Mouse (Mus musculus): ENCODE results near the gene Olfr1364.
A peak's percentile ranks its signal among the peaks of the same experiment; 100 is the strongest.

Gene Olfr1364

DNA sequence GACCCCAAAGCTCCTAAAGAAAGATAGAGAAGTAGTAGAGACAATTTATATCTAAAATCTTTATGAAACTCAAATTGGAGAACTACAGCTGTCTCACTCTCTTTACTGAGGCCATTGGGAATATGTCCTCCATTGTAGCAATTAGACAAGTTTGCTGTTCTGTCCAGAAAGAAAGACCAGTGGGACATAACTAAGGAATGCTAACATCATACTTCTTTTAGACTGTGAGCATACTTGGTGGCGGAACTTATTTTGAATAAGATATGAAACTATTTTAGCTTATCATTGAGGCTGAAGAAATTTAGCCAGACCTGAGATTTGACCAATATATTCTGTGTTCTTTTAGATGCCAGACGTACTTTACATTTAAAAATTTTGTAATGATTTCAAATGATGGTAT is at the start of gene Olfr1364:
TSS of gene Olfr1364 (minus strand) at position 101 of the 400 bp plus-strand sequence.
- no peak for DNase-seq (ENCODE audit: low spot score in 2 of 2)

DNA sequence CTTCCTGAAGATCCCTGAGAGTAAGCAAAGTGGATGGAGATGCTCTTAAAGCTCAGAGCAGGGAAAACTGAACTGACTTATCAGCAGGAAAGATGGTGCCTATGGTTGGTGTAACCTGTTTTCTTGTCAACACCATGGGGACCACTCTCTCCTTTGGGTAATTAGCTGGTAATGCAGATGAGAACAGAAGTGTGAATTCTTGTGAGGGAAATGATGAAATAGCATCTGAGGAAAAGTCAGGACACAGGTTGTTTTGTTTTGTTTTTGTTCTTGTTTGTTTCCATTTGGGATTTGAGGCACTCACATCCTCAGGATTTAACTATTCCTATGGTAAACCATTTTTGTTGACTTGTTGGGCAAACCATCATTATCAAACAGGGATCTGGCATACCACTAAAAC is 32.4 kb upstream of the Olfr1364 start, which contains the start of gene Olfr1362:
TSS of gene Olfr1362 (minus strand) at position 101 of the 400 bp plus-strand sequence.
- DNase-seq (ENCODE audit: low spot score in 2 of 2) = no peak

DNA sequence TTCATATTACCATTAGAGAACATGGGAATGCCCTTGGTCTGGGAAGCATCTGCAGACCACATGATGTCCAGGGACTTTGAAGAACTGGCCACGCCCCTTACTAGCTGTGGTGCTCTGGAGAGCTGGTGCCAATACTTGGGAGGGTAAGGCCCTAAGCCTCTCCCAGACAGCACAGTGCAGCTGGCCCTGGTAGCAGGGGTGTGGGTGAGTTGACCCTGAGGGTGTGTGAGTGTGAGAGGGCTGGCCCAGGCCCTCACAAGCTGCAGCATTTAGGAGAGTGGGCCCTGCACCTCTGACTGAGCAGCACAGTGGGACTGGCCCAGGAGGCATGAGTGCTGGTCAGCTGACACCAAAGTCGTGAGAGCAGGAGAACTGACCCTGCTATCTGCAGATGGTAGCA is 10.1 kb upstream of the Olfr1364 start:
- no peak for DNase-seq (ENCODE audit: low spot score in 2 of 2)

DNA sequence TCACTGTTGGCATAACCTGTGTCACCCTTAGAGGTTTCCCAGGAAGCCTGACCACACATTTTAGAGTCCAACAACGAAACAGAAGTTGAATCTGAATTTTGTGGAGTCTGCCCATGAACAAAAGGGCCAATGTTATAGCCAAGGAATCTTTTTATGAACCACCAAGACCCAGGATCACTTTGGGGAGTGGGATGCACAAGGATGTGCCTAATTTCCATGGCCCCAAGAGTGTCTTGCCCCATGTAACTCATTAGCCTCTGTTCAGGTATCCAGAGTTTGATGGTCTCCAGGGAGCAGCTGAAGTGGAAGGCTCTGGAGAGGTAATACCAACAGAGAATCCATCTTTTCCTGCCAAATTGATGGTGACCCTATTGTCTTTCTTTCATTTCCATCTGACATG is 21.8 kb downstream of the Olfr1364 start, which contains the start of gene Olfr1535:
TSS of gene Olfr1535 (minus strand) at position 101 of the 400 bp plus-strand sequence.
- DNase-seq (ENCODE audit: low spot score in 2 of 2) = no peak

DNA sequence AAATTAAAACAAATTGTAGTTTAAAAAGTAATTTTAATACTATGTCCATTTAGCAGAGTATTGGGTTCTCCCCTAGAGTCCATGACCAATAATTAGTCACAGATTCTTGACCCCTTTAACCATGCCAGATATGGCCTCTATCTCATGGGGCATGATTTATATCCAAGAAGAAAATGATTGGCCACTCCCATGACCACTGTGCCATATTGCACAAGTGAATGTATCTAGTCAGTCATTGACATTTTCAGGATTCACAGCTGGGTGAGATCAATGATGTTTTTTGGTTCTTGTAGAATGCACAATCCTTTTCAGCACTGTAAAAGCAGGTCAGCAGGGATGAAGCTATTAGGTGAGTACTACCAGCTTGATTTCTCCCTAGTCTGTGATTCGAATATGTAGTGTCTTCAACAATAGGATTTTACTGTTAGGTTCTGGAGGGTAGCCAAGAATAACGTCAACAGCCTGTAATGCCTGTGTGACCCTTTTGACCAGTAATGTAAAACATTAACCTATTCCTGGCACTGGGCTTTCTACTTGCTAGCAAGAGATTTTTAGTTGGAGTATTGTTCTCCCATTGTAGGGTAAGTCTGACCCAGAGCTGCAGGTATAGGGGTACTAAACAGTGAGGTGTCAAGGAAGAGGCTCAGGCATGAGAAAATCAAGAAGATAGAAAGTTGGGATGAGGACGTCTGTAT is 31.0 kb downstream of the Olfr1364 start:
- no peak for DNase-seq (ENCODE audit: low spot score in 2 of 2)

DNA sequence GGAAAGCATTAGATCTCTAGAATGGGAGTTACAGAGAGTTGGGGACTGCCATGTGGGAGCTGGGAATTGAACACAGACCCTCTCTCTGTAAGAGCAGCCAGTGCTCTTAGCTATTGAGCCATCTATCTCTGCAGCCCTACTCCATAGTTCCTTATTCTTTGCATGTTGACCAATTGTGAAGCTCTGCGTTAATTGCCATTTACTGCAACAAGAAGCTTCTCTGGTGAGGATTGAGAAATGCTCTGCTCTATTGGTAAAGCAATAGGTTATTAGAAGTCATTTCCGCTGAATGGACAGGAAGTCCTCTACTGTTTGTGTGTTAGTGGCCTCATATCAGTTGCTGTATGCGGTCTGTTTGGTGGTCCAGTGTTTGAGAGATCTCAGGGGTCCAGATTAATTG is 32.1 kb downstream of the Olfr1364 start:
- no peak for DNase-seq (ENCODE audit: low spot score in 2 of 2)

DNA sequence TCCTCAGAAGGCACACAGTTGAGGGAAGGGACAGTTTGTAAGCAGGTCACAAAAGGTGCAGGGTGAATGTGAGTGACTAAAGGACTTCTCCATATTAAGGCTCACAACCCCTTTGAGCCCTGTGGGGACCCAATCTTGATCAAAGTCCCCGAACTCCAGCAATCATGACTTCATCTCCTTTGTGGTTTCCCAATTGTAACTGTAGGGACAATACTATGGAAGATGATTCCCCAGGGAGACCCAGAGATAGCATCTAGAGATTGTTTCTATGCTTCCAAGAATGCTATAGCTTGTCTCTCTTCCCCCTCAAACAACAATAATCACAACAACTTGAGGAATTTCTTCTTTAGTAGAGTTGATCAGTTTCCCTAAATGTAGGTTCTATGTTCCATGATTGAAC is 38.9 kb downstream of the Olfr1364 start, which contains the start of gene Olfr1366:
TSS of gene Olfr1366 (minus strand) at position 101 of the 400 bp plus-strand sequence.
- DNase-seq (ENCODE audit: low spot score in 2 of 2) = no peak

DNA sequence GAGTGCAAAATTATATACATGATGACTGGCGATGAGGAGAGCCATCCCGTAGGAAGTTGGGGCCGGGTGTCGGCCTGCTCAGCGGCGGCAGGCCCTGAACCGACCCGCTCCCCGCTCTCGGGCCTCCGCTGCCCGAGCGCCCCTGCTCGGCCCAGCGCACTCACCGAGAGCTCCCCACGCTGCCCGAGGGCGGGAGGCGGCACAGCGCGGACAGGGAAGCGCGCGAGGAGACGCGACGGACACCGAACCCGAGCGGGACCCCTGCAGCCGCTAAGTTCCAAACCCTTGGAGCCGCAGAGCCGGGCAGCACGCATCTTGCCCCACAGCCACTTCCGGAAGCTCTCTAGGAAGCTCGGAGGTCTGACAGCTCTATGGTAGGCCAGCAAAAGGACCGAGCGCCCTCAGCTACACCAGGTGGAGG is 50.8 kb downstream of the Olfr1364 start, which contains the start of gene Zkscan8:
TSS of gene Zkscan8 (minus strand) at position 340 of the 421 bp plus-strand sequence.
- DNase-seq (ENCODE audit: low spot score in 2 of 2) = peak; percentile 69 to 79

DNA sequence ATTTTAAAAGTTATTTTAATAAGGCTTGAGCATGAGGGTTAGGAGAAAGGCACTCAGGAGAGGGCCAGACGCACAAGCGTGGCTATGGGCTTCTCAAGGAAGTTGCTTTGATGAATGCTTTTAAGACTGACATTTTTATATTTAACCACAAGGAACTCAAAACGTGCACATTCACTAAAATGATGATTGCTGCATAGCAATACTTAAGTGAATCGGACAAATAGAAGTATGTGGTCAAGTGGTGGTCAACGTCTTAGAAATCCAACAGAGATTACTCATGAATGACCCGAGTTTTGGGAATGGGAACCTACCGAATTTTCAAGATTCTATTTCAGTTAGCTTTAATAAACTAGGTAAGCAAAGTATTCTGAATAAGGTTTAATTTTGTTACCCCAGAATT is 51.4 kb downstream of the Olfr1364 start:
- DNase-seq (ENCODE audit: low spot score in 2 of 2) = no peak
